Mouse (Mus musculus): ENCODE results near the gene Gm26558.

GRCm38 (mm10) chr2:70648271-70648670 is 13.6 kb downstream of the Gm26558 start:
- no peak for TF ChIP-seq POLR2A (IDR thresholded peaks at IDR 0.05; ENCODE audit: insufficient read depth, low read depth, low read length)
- no peak for TF ChIP-seq EP300 (IDR thresholded peaks at IDR 0.05; ENCODE audit: insufficient read depth, low read depth, low read length)
- TF ChIP-seq CTCF (IDR thresholded peaks at IDR 0.05) = no peak
